Mouse (Mus musculus): ENCODE data around the gene Akap14. TPM values are rescaled to one million over a fixed set of nuclear protein-coding genes. Genes with fewer than 3 reads are reported as not detected.

Akap14 gene
- polyA plus RNA-seq, 1 experiment, result not detected

- Histone ChIP-seq H3K4me3 (ENCODE audit: insufficient read depth, low read depth, low read length) (no peak overlapping the region), H3K27ac (replicated peaks; ENCODE audit: low read depth, low read length) (no peak overlapping the region), H3K4me1 (ENCODE audit: control insufficient read depth, insufficient read depth, insufficient read length, low read length) (peaks cover 3% of the 10 kb centered on the region; the same call in 1 of the 2 replicates)
These were observed 43.1 kb downstream of the Akap14 start for GRCm38 (mm10) chrX:37125511-37125910.

DNA sequence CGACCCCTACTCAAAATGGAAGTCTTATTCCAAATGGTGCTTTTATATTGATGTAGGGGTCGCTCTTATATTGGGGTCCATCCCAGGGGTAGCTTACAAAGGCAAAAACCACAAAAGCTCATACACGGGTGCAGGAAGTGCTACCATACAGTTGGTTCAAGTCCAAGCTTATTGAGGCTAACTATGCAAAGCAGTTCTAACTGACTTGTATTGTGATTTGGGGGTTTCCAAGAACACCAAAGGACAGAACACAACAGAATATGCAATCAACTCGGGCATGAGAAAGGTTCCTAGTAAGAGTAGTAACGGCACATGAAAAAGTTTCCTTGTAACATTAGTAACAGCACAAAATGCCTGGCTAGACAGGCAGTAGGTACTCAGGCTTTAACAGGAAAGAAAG, 48.4 kb downstream of the Akap14 start:
- Histone ChIP-seq H3K4me1 (ENCODE audit: control insufficient read depth, insufficient read depth, insufficient read length, low read length) (no peaks in the 10 kb centered on the region), H3K27ac (replicated peaks; ENCODE audit: low read depth, low read length) (no peak overlapping the region), H3K4me3 (ENCODE audit: insufficient read depth, low read depth, low read length) (no peak overlapping the region)

DNA sequence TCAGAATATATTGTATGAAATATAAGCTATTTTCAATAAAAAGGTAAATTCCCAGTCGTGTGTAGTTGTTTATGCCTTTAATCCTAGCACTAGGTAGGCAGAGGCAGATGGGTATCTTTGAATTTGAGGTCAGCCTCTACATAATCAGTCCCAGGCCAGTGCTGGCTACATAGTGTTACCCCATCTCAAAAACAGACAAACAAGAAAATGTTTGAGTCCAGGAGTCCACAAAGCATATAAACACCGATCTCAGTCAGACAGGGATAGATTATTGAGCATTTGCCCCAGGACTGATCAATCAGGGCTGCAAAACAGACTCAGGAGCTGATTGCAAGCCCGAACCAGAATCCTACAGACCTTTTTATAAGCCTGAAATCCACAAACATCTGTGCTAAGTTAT, 49.1 kb downstream of the Akap14 start:
- no peak overlapping the region for H3K27ac ChIP-seq (replicated peaks; ENCODE audit: low read depth, low read length)
- no peak overlapping the region for H3K4me3 ChIP-seq (ENCODE audit: insufficient read depth, low read depth, low read length)
- H3K4me1 ChIP-seq (ENCODE audit: control insufficient read depth, insufficient read depth, insufficient read length, low read length), result no peaks in the 10 kb centered on the region

DNA sequence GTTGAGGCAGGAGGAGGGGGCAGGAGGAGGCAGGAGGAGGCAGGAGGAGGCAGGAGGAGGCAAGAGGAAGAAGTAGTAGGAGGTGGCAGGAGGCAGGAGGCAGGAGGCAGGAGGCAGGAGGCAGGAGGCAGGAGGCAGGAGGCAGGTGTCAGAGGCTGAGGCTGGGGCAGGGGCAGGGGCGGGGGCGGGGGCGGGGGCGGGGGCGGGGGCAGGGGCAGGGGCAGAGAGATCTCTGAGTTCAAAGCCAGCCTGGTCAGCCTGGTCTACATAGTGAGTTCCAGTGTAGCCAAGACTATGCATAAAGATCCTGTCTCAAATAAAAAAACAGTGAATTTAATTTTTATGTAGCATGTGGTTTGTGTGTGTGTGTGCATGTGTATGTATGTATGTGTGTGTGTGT, 51.6 kb downstream of the Akap14 start:
- no peak overlapping the region for H3K4me3 ChIP-seq (ENCODE audit: insufficient read depth, low read depth, low read length)
- H3K27ac ChIP-seq (replicated peaks; ENCODE audit: low read depth, low read length), result no peak overlapping the region
- H3K4me1 ChIP-seq (ENCODE audit: control insufficient read depth, insufficient read depth, insufficient read length, low read length), result no peaks in the 10 kb centered on the region

- H3K4me3 ChIP-seq (ENCODE audit: insufficient read depth, low read depth, low read length), result no peak overlapping the region
- no peaks in the 10 kb centered on the region for H3K4me1 ChIP-seq (ENCODE audit: control insufficient read depth, insufficient read depth, insufficient read length, low read length)
- H3K27ac ChIP-seq (replicated peaks; ENCODE audit: low read depth, low read length), result no peak overlapping the region
These were observed 57.8 kb downstream of the Akap14 start for GRCm38 (mm10) chrX:37110881-37111193.

DNA sequence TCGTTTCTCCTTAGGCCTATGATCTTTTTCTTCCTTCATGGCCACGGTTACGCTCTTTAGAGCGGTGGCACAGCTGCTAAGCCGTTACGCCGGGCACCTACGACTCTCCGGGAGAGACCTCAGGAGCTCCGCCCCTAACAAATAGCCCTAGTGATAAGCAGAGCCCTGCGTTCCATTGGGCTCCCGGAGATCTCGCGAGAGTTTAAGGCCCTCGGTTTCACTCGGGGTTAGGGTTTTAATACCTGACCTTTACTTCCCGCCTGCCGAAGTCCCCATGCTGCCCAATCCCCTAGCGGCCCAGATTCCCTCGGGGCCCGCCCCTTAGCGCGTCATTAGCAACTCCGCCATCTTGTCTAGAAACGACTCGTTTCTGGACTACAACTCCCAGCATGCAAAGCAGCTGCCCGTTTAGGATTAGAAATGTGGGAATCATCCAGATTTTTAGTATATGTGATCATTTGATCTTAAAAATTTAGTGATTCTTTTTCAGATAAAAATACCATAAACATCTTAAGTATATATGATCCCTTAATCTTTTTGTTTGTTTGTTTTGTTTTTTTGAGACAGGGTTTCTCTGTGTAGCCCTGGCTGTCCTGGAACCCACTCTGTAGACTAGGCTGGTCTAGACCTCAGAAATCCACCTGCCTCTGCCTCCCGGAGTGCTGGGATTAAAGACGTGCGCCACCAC, 58.3 kb downstream of the Akap14 start, which contains the start of gene Upf3b:
Gene Upf3b (minus strand): TSS at position 130 of the 688 bp plus-strand sequence.
- Histone ChIP-seq H3K4me3 (ENCODE audit: insufficient read depth, low read depth, low read length) (peak within 1 kb of the TSS; percentile 69), H3K4me1 (ENCODE audit: control insufficient read depth, insufficient read depth, insufficient read length, low read length) (no peaks in the 10 kb centered on the region), H3K27ac (replicated peaks; ENCODE audit: low read depth, low read length) (peak within 1 kb of the TSS; percentile 73)

GRCm38 (mm10) chrX:37109526-37110192, 59.0 kb downstream of the Akap14 start:
- Histone ChIP-seq H3K4me1 (ENCODE audit: control insufficient read depth, insufficient read depth, insufficient read length, low read length) (no peaks in the 10 kb centered on the region), H3K27ac (replicated peaks; ENCODE audit: low read depth, low read length) (peak overlapping the region; percentile 73), H3K4me3 (ENCODE audit: insufficient read depth, low read depth, low read length) (peak overlapping the region; percentile 69)

GRCm38 (mm10) chrX:37103826-37104225, 64.8 kb downstream of the Akap14 start:
- Histone ChIP-seq H3K27ac (replicated peaks; ENCODE audit: low read depth, low read length) (no peak overlapping the region), H3K4me1 (ENCODE audit: control insufficient read depth, insufficient read depth, insufficient read length, low read length) (no peaks in the 10 kb centered on the region), H3K4me3 (ENCODE audit: insufficient read depth, low read depth, low read length) (no peak overlapping the region)

Other genes starting within 250 kb of the Akap14 start
- 2.1 and 2.8 TPM in 2 replicates for gene Sept6, start 177.0 kb downstream of the Akap14 start, polyA plus RNA-seq (2012; ENCODE audit: insufficient read depth, insufficient read length, missing spikeins)
- gene Sowahd, start 120.0 kb downstream of the Akap14 start, polyA plus RNA-seq (2012; ENCODE audit: insufficient read depth, insufficient read length, missing spikeins), result not detected in 2 replicates
- 550 and 567 TPM in 2 replicates for gene Rpl39, start 83.4 kb downstream of the Akap14 start, polyA plus RNA-seq (2012; ENCODE audit: insufficient read depth, insufficient read length, missing spikeins)
- 9.0 and 11.5 TPM in 2 replicates for gene Upf3b, start 58.5 kb downstream of the Akap14 start, polyA plus RNA-seq (2012; ENCODE audit: insufficient read depth, insufficient read length, missing spikeins)
- gene Nkap, start 42.0 kb downstream of the Akap14 start, polyA plus RNA-seq (2012; ENCODE audit: insufficient read depth, insufficient read length, missing spikeins), result 7.0 and 10.9 TPM in 2 replicates
- 1,758 and 1,801 TPM in 2 replicates for gene Ndufa1, start 22.3 kb upstream of the Akap14 start, polyA plus RNA-seq (2012; ENCODE audit: insufficient read depth, insufficient read length, missing spikeins)
- 0.92 and 1.7 TPM in 2 replicates for gene Rnf113a1, start 22.4 kb upstream of the Akap14 start, polyA plus RNA-seq (2012; ENCODE audit: insufficient read depth, insufficient read length, missing spikeins)
- gene Gm9, start 42.2 kb upstream of the Akap14 start, polyA plus RNA-seq (2012; ENCODE audit: insufficient read depth, insufficient read length, missing spikeins), result not detected in 2 replicates
- gene Rhox1, start 53.4 kb upstream of the Akap14 start, polyA plus RNA-seq (2012; ENCODE audit: insufficient read depth, insufficient read length, missing spikeins), result not detected in 2 replicates
- gene Rhox2a, start 76.1 kb upstream of the Akap14 start, polyA plus RNA-seq (2012; ENCODE audit: insufficient read depth, insufficient read length, missing spikeins), result not detected in 2 replicates
- not detected in 2 replicates for gene Rhox3a, start 81.1 kb upstream of the Akap14 start, polyA plus RNA-seq (2012; ENCODE audit: insufficient read depth, insufficient read length, missing spikeins)
- not detected in 2 replicates for gene Rhox4a, start 96.5 kb upstream of the Akap14 start, polyA plus RNA-seq (2012; ENCODE audit: insufficient read depth, insufficient read length, missing spikeins)
- gene Rhox3a2, start 211.2 kb upstream of the Akap14 start, polyA plus RNA-seq (2012; ENCODE audit: insufficient read depth, insufficient read length, missing spikeins), result not detected in 2 replicates
- not detected in 2 replicates for gene Rhox4a2, start 222.0 kb upstream of the Akap14 start, polyA plus RNA-seq (2012; ENCODE audit: insufficient read depth, insufficient read length, missing spikeins)
- not detected in 2 replicates for gene Rhox2b, start 243.2 kb upstream of the Akap14 start, polyA plus RNA-seq (2012; ENCODE audit: insufficient read depth, insufficient read length, missing spikeins)

Measured in brown adipose tissue, adult 24 weeks (tissue).